Mouse (Mus musculus): ENCODE results near the gene Fmnl1. TPM values are rescaled to one million over a fixed set of nuclear protein-coding genes. Genes with fewer than 3 reads are reported as not detected.
"Not testable (repeated sequence)": the region's sequence is repeated elsewhere in the genome, so short reads cannot be mapped to it uniquely, and the experiment has no call there.

Fmnl1 gene
- polyA plus RNA-seq, 1 experiment from 2014 or later, result 5.9 TPM

GRCm38 (mm10) chr11:103219995-103220394 is 49.1 kb downstream of the Fmnl1 start:
- H3K4me2 ChIP-seq (ENCODE audit: low read depth, low read length), result no peak overlapping the region
- H3K4me1 ChIP-seq (ENCODE audit: insufficient read depth), result peaks cover 6% of the 10 kb centered on the region; the same call in 1 of the 2 replicates
- peaks cover 13% of the 10 kb centered on the region for H3K36me3 ChIP-seq (replicated peaks; ENCODE audit: insufficient read depth, low read length)
- H3K27me3 ChIP-seq (ENCODE audit: insufficient read depth, low read length), result no peaks in the 10 kb centered on the region
- no peaks in the 10 kb centered on the region for H3K9me3 ChIP-seq (ENCODE audit: low read length)
- WGBS (ENCODE audit: insufficient replicate concordance), result 80% methylated on average over 4 of the region's 4 CpGs
- no peak overlapping the region for H3K4me3 ChIP-seq (ENCODE audit: low read depth, low read length)
- no peak for TF ChIP-seq CTCF (IDR thresholded peaks at IDR 0.05; ENCODE audit: low read depth)
- no peak for TF ChIP-seq EP300 (IDR thresholded peaks at IDR 0.05; ENCODE audit: low read depth)
- no peak for DNase-seq
- no peak for ATAC-seq
- no peak overlapping the region for H3K27ac ChIP-seq (ENCODE audit: low read depth)
- H3K9ac ChIP-seq (replicated peaks), result no peak overlapping the region

- WGBS (ENCODE audit: insufficient replicate concordance), result 73% methylated on average over 6 of the region's 6 CpGs
- Histone ChIP-seq H3K27me3 (ENCODE audit: insufficient read depth, low read length) (no peaks in the 10 kb centered on the region), H3K36me3 (replicated peaks; ENCODE audit: insufficient read depth, low read length) (peaks cover 16% of the 10 kb centered on the region), H3K4me1 (ENCODE audit: insufficient read depth) (peaks cover 6% of the 10 kb centered on the region; the same call in 1 of the 2 replicates), H3K27ac (ENCODE audit: low read depth) (no peak overlapping the region), H3K4me3 (ENCODE audit: low read depth, low read length) (no peak overlapping the region), H3K9me3 (ENCODE audit: low read length) (no peaks in the 10 kb centered on the region), H3K9ac (replicated peaks) (no peak overlapping the region), H3K4me2 (ENCODE audit: low read depth, low read length) (no peak overlapping the region)
- ATAC-seq (no peak), DNase-seq (no peak)
- TF ChIP-seq CTCF (IDR thresholded peaks at IDR 0.05; ENCODE audit: low read depth) (no peak), EP300 (IDR thresholded peaks at IDR 0.05; ENCODE audit: low read depth) (no peak)
Observed at GRCm38 (mm10) chr11:103221437-103221836, 50.5 kb downstream of the Fmnl1 start.

- H3K9me3 ChIP-seq (ENCODE audit: low read length); H3K4me1 ChIP-seq (ENCODE audit: insufficient read depth); ATAC-seq; H3K9ac ChIP-seq (replicated peaks); H3K4me3 ChIP-seq (ENCODE audit: low read depth, low read length); H3K27me3 ChIP-seq (ENCODE audit: insufficient read depth, low read length); H3K27ac ChIP-seq (ENCODE audit: low read depth); DNase-seq; H3K4me2 ChIP-seq (ENCODE audit: low read depth, low read length): not testable (repeated sequence)
- peaks cover 16% of the 10 kb centered on the region for H3K36me3 ChIP-seq (replicated peaks; ENCODE audit: insufficient read depth, low read length)
- whole genome bisulfite sequencing (ENCODE audit: insufficient replicate concordance), result 70% methylated on average over 4 of the region's 4 CpGs
Observed at GRCm38 (mm10) chr11:103222718-103223117, 51.8 kb downstream of the Fmnl1 start.

GRCm38 (mm10) chr11:103223444-103223843 is 52.5 kb downstream of the Fmnl1 start:
- WGBS (ENCODE audit: insufficient replicate concordance), result 73% methylated on average over 10 of the region's 10 CpGs
- ATAC-seq (no peak; the same call in 1 of the 2 replicates), DNase-seq (no peak)
- no peak overlapping the region for H3K9ac ChIP-seq (replicated peaks)
- peaks cover under 1% of the 10 kb centered on the region; the same call in 1 of the 2 replicates for H3K4me1 ChIP-seq (ENCODE audit: insufficient read depth)
- H3K36me3 ChIP-seq (replicated peaks; ENCODE audit: insufficient read depth, low read length), result peaks cover 16% of the 10 kb centered on the region
- TF ChIP-seq CTCF (IDR thresholded peaks at IDR 0.05; ENCODE audit: low read depth) (no peak), EP300 (IDR thresholded peaks at IDR 0.05; ENCODE audit: low read depth) (no peak)
- no peaks in the 10 kb centered on the region for H3K9me3 ChIP-seq (ENCODE audit: low read length)
- no peak overlapping the region for H3K4me2 ChIP-seq (ENCODE audit: low read depth, low read length)
- H3K27me3 ChIP-seq (ENCODE audit: insufficient read depth, low read length), result no peaks in the 10 kb centered on the region
- no peak overlapping the region for H3K4me3 ChIP-seq (ENCODE audit: low read depth, low read length)
- no peak overlapping the region for H3K27ac ChIP-seq (ENCODE audit: low read depth)

- Histone ChIP-seq H3K4me1 (ENCODE audit: insufficient read depth) (no peaks in the 10 kb centered on the region), H3K27me3 (ENCODE audit: insufficient read depth, low read length) (no peaks in the 10 kb centered on the region), H3K9me3 (ENCODE audit: low read length) (no peaks in the 10 kb centered on the region), H3K27ac (ENCODE audit: low read depth) (no peak overlapping the region; the same call in 1 of the 2 replicates), H3K36me3 (replicated peaks; ENCODE audit: insufficient read depth, low read length) (peaks cover 16% of the 10 kb centered on the region), H3K4me2 (ENCODE audit: low read depth, low read length) (no peak overlapping the region), H3K9ac (replicated peaks) (no peak overlapping the region), H3K4me3 (ENCODE audit: low read depth, low read length) (no peak overlapping the region)
- WGBS (ENCODE audit: insufficient replicate concordance), result 76% methylated on average over 18 of the region's 18 CpGs
- ATAC-seq (no peak), DNase-seq (no peak)
- TF ChIP-seq EP300 (IDR thresholded peaks at IDR 0.05; ENCODE audit: low read depth) (no peak), CTCF (IDR thresholded peaks at IDR 0.05; ENCODE audit: low read depth) (no peak)
Observed at GRCm38 (mm10) chr11:103223951-103224456, 53.1 kb downstream of the Fmnl1 start.

- ATAC-seq, result no peak
- Histone ChIP-seq H3K27me3 (ENCODE audit: insufficient read depth, low read length) (no peaks in the 10 kb centered on the region), H3K4me2 (ENCODE audit: low read depth, low read length) (no peak overlapping the region), H3K36me3 (replicated peaks; ENCODE audit: insufficient read depth, low read length) (peaks cover 19% of the 10 kb centered on the region), H3K9ac (replicated peaks) (no peak overlapping the region), H3K4me1 (ENCODE audit: insufficient read depth) (no peaks in the 10 kb centered on the region), H3K9me3 (ENCODE audit: low read length) (no peaks in the 10 kb centered on the region), H3K4me3 (ENCODE audit: low read depth, low read length) (no peak overlapping the region), H3K27ac (ENCODE audit: low read depth) (no peak overlapping the region)
- WGBS (ENCODE audit: insufficient replicate concordance), result 92% methylated on average over 2 of the region's 2 CpGs
- TF ChIP-seq EP300 (IDR thresholded peaks at IDR 0.05; ENCODE audit: low read depth) (no peak), CTCF (IDR thresholded peaks at IDR 0.05; ENCODE audit: low read depth) (peak; percentile 36; the same call in 1 of the 2 replicates)
- DNase-seq, result no peak
Observed at GRCm38 (mm10) chr11:103229608-103230007, 58.7 kb downstream of the Fmnl1 start.

- H3K27ac ChIP-seq (ENCODE audit: low read depth), result no peak overlapping the region
- DNase-seq, result no peak
- 89% methylated on average over 19 of the region's 19 CpGs for WGBS (ENCODE audit: insufficient replicate concordance)
- H3K4me2 ChIP-seq (ENCODE audit: low read depth, low read length), result no peak overlapping the region
- H3K27me3 ChIP-seq (ENCODE audit: insufficient read depth, low read length), result no peaks in the 10 kb centered on the region
- TF ChIP-seq EP300 (IDR thresholded peaks at IDR 0.05; ENCODE audit: low read depth) (no peak), CTCF (IDR thresholded peaks at IDR 0.05; ENCODE audit: low read depth) (no peak)
- no peaks in the 10 kb centered on the region for H3K4me1 ChIP-seq (ENCODE audit: insufficient read depth)
- H3K4me3 ChIP-seq (ENCODE audit: low read depth, low read length), result no peak overlapping the region
- peaks cover 16% of the 10 kb centered on the region for H3K36me3 ChIP-seq (replicated peaks; ENCODE audit: insufficient read depth, low read length)
- H3K9ac ChIP-seq (replicated peaks), result no peak overlapping the region
- no peaks in the 10 kb centered on the region for H3K9me3 ChIP-seq (ENCODE audit: low read length)
- no peak for ATAC-seq
Observed at GRCm38 (mm10) chr11:103230626-103231025, 59.7 kb downstream of the Fmnl1 start.

Data from liver, postnatal 0 days (tissue).